Mouse (Mus musculus) liver, embryonic 16.5 days (tissue): ENCODE results near the gene Fgd3. TPM values are rescaled to one million over a fixed set of nuclear protein-coding genes. Genes with fewer than 3 reads are reported as not detected.

Experiments
- ATAC-seq: fragments of 200-750 bp; cut with Nextera tagmentation; 2 replicates; pipeline ENCODE4 v1.8.0; 2017; ENCODE audit warnings: low read depth, mild to moderate bottlenecking, moderate number of reproducible peaks, moderate library complexity
- H3K27ac ChIP-seq: fragments of 300-500 bp; sonication (generic); 2 replicates; pipeline ENCODE4 v1.5.1; 2014; ENCODE audit warnings: mild to moderate bottlenecking, low read length
- H3K27me3 ChIP-seq: fragments of 300-500 bp; sonication (generic); 2 replicates; pipeline ENCODE4 v1.6.1; 2014; ENCODE audit warnings: low read depth, low read length, mixed read lengths; ENCODE audit not compliant: control insufficient read depth, insufficient read depth
- H3K36me3 ChIP-seq: fragments of 300-500 bp; sonication (generic); 2 replicates; pipeline ENCODE4 v1.6.1; 2014; ENCODE audit warnings: mild to moderate bottlenecking; ENCODE audit not compliant: control insufficient read depth, insufficient read depth
- H3K4me1 ChIP-seq: fragments of 300-500 bp; sonication (generic); 2 replicates; pipeline ENCODE4 v1.6.1; 2014; ENCODE audit warnings: low read depth, low read length, mixed read lengths; ENCODE audit not compliant: control insufficient read depth
- H3K4me2 ChIP-seq: fragments of 300-500 bp; sonication (generic); 2 replicates; pipeline ENCODE4 v1.6.1; 2014; ENCODE audit warnings: low read depth, low read length, mixed read lengths
- H3K4me3 ChIP-seq: fragments of 300-500 bp; sonication (generic); 2 replicates; pipeline ENCODE4 v1.5.1; 2014; ENCODE audit warnings: low read depth, mild to moderate bottlenecking, low read length
- H3K9ac ChIP-seq: fragments of 300-500 bp; sonication (generic); 2 replicates; pipeline ENCODE4 v1.6.1; 2014; ENCODE audit warnings: low read depth, low read length
- H3K9me3 ChIP-seq: fragments of 300-500 bp; sonication (generic); replicated peaks from 2 replicates; pipeline ENCODE4 v1.6.1; 2016; ENCODE audit warnings: low read length; ENCODE audit not compliant: control insufficient read depth
- WGBS: fragments of 180-500 bp; shearing (Covaris S2); extraction: QIAGEN DNeasy Blood & Tissue Kit; methylation state at CpG from one replicate; pipeline ENCODE4 v1.1.7; 2014; ENCODE audit not compliant: insufficient replicate concordance; 5-methylcytosine and 5-hydroxymethylcytosine counted together
- polyA plus RNA-seq: library from polyadenylated mRNA; unstranded; fragments of >200 nt; fragmentation: Nextera tagmentation; extraction: Ambion mirVana; gene quantifications from 2 replicates; pipeline ENCODE4 v1.2.1, GENCODE M21; 2015

The Fgd3 gene
- polyA plus RNA-seq, 1 experiment from 2014 or later, result 0.70 TPM

- H3K4me2 ChIP-seq, result no peak overlapping the region
- H3K36me3 ChIP-seq, result no peaks in the 10 kb centered on the region
- H3K27me3 ChIP-seq, result no peaks in the 10 kb centered on the region
- H3K9me3 ChIP-seq, result no peaks in the 10 kb centered on the region
- ATAC-seq, result no peak
- no peak overlapping the region for H3K4me3 ChIP-seq
- 82% methylated on average over 7 of the region's 7 CpGs for WGBS
- peaks cover 8% of the 10 kb centered on the region for H3K4me1 ChIP-seq
- no peak overlapping the region for H3K9ac ChIP-seq
- H3K27ac ChIP-seq, result no peak overlapping the region
Observed at GRCm38 (mm10) chr13:49356090-49356489, 36.0 kb upstream of the Fgd3 start.

DNA sequence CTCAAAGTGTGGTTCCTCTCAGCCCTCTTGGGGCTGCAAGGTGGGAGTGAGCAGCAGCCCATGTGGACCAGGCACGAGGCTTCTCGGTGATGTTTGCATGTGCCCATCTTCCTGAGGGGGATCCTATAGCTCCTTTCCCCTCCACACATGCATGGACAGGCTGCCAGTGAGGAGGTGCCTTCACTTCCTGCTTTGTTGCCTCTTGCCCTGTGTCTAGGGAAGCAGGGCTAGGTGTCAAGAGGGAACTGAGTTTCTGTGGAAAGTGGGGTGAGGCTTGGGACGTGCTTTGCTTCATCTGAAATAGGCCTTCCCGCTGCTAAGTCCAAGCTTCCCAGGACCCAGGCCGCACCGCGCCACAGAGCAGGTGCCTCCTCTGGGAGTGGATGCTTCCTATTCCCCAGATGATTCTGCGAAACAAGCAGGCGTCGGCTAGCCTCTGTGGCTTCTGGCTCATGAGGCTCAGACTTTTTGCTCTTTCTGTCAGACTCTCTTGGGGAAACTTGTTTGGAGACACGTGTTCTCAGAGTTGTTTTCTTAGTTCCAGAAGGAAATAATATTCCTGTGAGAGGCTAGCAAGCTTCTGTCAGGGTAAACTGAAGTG is 35.5 kb upstream of the Fgd3 start:
- no peak overlapping the region for H3K4me3 ChIP-seq
- no peak for ATAC-seq
- no peaks in the 10 kb centered on the region for H3K9me3 ChIP-seq
- H3K4me1 ChIP-seq, result peaks cover 3% of the 10 kb centered on the region
- H3K27me3 ChIP-seq, result no peaks in the 10 kb centered on the region
- H3K36me3 ChIP-seq, result no peaks in the 10 kb centered on the region
- no peak overlapping the region for H3K27ac ChIP-seq
- no peak overlapping the region for H3K4me2 ChIP-seq
- WGBS, result 74% methylated on average over 11 of the region's 11 CpGs
- no peak overlapping the region for H3K9ac ChIP-seq

GRCm38 (mm10) chr13:49353991-49354507 is 33.9 kb upstream of the Fgd3 start:
- no peak overlapping the region for H3K4me3 ChIP-seq
- WGBS, result 60% methylated on average over 5 of the region's 5 CpGs
- H3K27ac ChIP-seq, result no peak overlapping the region
- no peaks in the 10 kb centered on the region for H3K27me3 ChIP-seq
- no peak for ATAC-seq
- H3K4me1 ChIP-seq, result peaks cover 15% of the 10 kb centered on the region
- H3K9me3 ChIP-seq, result no peaks in the 10 kb centered on the region
- H3K36me3 ChIP-seq, result no peaks in the 10 kb centered on the region
- H3K9ac ChIP-seq, result no peak overlapping the region
- H3K4me2 ChIP-seq, result no peak overlapping the region

DNA sequence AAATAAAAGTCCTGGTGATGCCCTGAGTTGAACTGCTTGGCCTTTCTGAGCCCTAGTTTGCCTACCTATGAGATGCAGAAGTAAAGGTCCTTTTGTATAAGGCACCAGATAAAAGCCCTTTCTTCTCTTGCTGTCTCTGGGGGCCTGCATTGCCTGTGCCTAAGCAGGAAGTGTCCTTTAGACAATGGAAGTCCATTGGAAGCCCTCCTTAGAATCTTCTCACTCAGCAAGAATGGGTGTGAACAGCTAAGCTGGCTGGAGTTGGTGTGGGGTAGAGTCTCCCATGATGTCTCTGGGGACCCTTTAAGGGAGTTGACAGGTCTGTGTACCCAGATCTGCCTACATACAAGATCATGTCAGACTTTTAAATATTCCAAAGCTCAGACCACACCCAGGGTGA is 33.3 kb upstream of the Fgd3 start:
- Histone ChIP-seq H3K4me1 (peaks cover 16% of the 10 kb centered on the region), H3K4me3 (no peak overlapping the region), H3K9me3 (no peaks in the 10 kb centered on the region), H3K9ac (no peak overlapping the region), H3K4me2 (no peak overlapping the region), H3K27ac (no peak overlapping the region), H3K27me3 (no peaks in the 10 kb centered on the region), H3K36me3 (no peaks in the 10 kb centered on the region)
- ATAC-seq, result no peak

GRCm38 (mm10) chr13:49352581-49353159 is 32.6 kb upstream of the Fgd3 start:
- H3K9ac ChIP-seq, result no peak overlapping the region
- 42% methylated on average over 3 of the region's 3 CpGs for WGBS
- H3K9me3 ChIP-seq, result no peaks in the 10 kb centered on the region
- no peak for ATAC-seq
- H3K4me2 ChIP-seq, result no peak overlapping the region
- H3K4me1 ChIP-seq, result peaks cover 19% of the 10 kb centered on the region
- no peak overlapping the region for H3K27ac ChIP-seq
- H3K4me3 ChIP-seq, result no peak overlapping the region
- no peaks in the 10 kb centered on the region for H3K36me3 ChIP-seq
- no peaks in the 10 kb centered on the region for H3K27me3 ChIP-seq

DNA sequence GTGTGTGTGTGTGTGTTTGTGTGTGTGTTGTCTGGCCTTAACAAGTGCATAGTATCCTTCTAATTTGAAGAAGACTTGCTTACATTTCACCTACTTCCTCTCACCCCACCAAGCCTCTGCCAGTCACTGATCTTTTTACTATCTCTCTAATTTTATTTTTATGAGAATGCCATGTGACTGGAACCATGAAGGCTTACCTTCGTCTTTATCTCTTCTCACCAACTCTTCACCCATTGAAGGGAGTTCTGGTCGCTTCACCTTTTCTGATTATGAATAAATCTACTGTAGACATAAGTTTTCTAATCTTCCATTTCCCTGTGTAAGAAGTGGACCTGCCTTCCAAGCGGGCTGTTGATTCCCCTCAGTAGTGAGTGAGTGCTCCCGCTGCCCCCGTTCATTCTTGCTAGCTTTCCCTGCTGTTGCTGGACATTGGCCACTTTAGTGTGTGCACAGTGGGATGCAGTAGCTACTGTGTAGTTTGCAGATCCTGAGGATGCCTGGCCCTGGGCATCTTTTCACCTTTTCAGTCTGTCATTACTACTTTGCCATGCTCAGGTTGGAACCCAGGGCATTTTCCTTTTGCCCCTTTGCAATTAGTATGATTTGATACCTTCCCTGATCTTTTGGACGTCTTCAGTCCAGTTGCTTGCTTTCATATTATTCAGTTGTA is 29.9 kb upstream of the Fgd3 start:
- H3K36me3 ChIP-seq, result no peaks in the 10 kb centered on the region
- ATAC-seq, result no peak
- no peak overlapping the region for H3K27ac ChIP-seq
- WGBS, result 50% methylated on average over 6 of the region's 6 CpGs
- H3K9me3 ChIP-seq, result no peaks in the 10 kb centered on the region
- no peak overlapping the region for H3K4me3 ChIP-seq
- H3K4me2 ChIP-seq, result no peak overlapping the region
- H3K27me3 ChIP-seq, result no peaks in the 10 kb centered on the region
- H3K9ac ChIP-seq, result no peak overlapping the region
- H3K4me1 ChIP-seq, result peaks cover 32% of the 10 kb centered on the region

DNA sequence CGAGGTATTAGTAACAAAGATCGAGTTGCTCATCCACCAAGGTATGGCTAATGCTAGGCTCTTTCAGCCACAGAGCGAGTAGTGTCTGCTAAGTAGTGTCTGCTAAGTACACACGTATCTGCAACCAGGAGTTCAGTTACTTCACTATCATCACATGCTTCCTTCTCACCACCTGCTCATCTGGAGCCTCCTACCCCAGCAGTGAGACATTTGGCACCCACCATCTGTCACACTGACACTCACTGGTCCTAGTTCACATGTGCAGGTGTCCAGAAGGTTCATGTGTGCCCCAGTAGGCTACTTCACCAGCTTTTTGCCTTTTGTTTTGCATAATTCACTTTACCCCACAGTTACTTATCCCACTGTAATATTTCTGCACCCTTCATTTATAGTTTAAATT is 29.2 kb upstream of the Fgd3 start:
- Histone ChIP-seq H3K4me2 (no peak overlapping the region), H3K27ac (no peak overlapping the region)
- WGBS, result 59% methylated on average over 4 of the region's 4 CpGs

GRCm38 (mm10) chr13:49348522-49348921 is 28.4 kb upstream of the Fgd3 start:
- no peaks in the 10 kb centered on the region for H3K9me3 ChIP-seq
- H3K36me3 ChIP-seq, result no peaks in the 10 kb centered on the region
- WGBS, result 37% methylated on average over 2 of the region's 2 CpGs
- no peak overlapping the region for H3K4me2 ChIP-seq
- no peak overlapping the region for H3K4me3 ChIP-seq
- ATAC-seq, result no peak
- peaks cover 46% of the 10 kb centered on the region for H3K4me1 ChIP-seq
- no peak overlapping the region for H3K9ac ChIP-seq
- H3K27me3 ChIP-seq, result no peaks in the 10 kb centered on the region
- no peak overlapping the region for H3K27ac ChIP-seq

More for the DNA sequence above, 29.2 kb upstream of the Fgd3 start:
- peaks cover 38% of the 10 kb centered on the region for H3K4me1 ChIP-seq
- no peak for ATAC-seq
- H3K36me3 ChIP-seq, result no peaks in the 10 kb centered on the region
- H3K4me3 ChIP-seq, result no peak overlapping the region
- H3K9ac ChIP-seq, result no peak overlapping the region
- no peaks in the 10 kb centered on the region for H3K27me3 ChIP-seq
- H3K9me3 ChIP-seq, result no peaks in the 10 kb centered on the region

- Histone ChIP-seq H3K27me3 (no peaks in the 10 kb centered on the region), H3K4me2 (no peak overlapping the region), H3K4me1 (peaks cover 65% of the 10 kb centered on the region), H3K9ac (peak overlapping the region; percentile 26; the same call in 1 of the 2 replicates), H3K36me3 (no peaks in the 10 kb centered on the region), H3K4me3 (no peak overlapping the region), H3K27ac (no peak overlapping the region), H3K9me3 (no peaks in the 10 kb centered on the region)
- WGBS, result 55% methylated on average over 2 of the region's 2 CpGs
- no peak for ATAC-seq
Observed at GRCm38 (mm10) chr13:49345476-49345875, 25.4 kb upstream of the Fgd3 start.
